ENCODE assay signal across 8 mouse cellular contexts in the genomic region with DNA sequence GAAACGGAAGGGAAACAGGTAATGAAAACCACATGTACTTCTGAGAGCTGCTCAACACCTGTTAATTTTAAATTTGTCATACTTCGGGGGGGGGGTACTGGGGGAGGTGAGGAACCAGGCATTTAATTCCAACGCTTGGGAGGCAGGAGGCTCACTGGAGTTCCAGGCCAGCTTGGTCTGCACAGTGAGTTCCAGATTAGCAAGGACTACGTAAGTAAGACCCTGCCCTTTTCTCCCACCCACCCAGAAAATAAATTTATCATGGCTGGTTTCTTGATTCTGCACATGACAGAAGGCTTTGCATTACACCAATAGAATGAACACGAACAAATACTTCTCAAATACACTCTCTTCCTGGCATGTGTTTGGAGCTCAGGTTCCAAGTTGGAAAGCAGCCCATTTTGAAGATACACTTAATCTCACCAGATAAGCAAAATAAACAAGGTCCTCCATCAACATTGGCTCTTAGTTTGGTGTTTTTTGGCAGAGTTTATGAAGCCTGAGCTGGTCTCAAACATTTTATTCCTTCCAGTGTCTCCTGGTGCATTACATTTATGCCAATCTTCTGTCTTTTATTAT. TPM values are rescaled to one million over a fixed set of nuclear protein-coding genes. Genes with fewer than 3 reads are reported as not detected.
DNase-seq lines count a peak whose midpoint lies in the region; ATAC-seq and TF ChIP-seq lines count a peak whose summit lies in the region.

No protein-coding gene starts in this region.

- 2% methylated on average over 5 of the region's 5 CpGs for WGBS in cerebellum, adult 2 months
- WGBS in heart, adult 2 months, result 5% methylated on average over 5 of the region's 5 CpGs
- 5% methylated on average over 5 of the region's 5 CpGs for WGBS in limb, embryonic 14.5 days
- 30% methylated on average over 5 of the region's 5 CpGs for WGBS in neural tube, embryonic 13.5 days

- no peaks in the 10 kb centered on the region for H3K27me3 ChIP-seq in cerebellum, adult 2 months (ENCODE audit: control insufficient read depth, insufficient read depth, low read length)
- no peaks in the 10 kb centered on the region for H3K27me3 ChIP-seq in ES-Bruce4 (ENCODE audit: control insufficient read depth, insufficient read depth, low read length, poor library complexity, severe bottlenecking)
- no peaks in the 10 kb centered on the region for H3K27me3 ChIP-seq in heart, adult 2 months (ENCODE audit: control insufficient read depth, insufficient read depth, low read length)
- H3K27me3 ChIP-seq in limb, embryonic 14.5 days (ENCODE audit: control insufficient read depth, insufficient read depth, low read length), result no peaks in the 10 kb centered on the region
- no peaks in the 10 kb centered on the region for H3K27me3 ChIP-seq in neural tube, embryonic 13.5 days

- TF ChIP-seq CTCF in cerebellum, adult 2 months (IDR thresholded peaks at IDR 0.05; ENCODE audit: borderline replicate concordance, insufficient read depth, low read depth, low read length), result no peak
- TF ChIP-seq CTCF in ES-Bruce4 (IDR thresholded peaks at IDR 0.05; ENCODE audit: low read depth, low read length), result no peak
- no peak for TF ChIP-seq CTCF in heart, adult 2 months (IDR thresholded peaks at IDR 0.05)

- intact Hi-C loops in heart, adult 2 months (cut with DNase I), result loop anchor here (5.0 kb wide), 2 partner anchors 72 to 127 kb away; partner anchors contain the start of genes Cherp and Eps15l1

- peak overlapping the region; percentile 71 for H3K9ac ChIP-seq in ES-Bruce4 (ENCODE audit: low read depth, poor library complexity, severe bottlenecking)
- peak overlapping the region; percentile 80 for H3K9ac ChIP-seq in heart, adult 2 months (ENCODE audit: low read depth, low read length)
- peak overlapping the region; percentile 72 for H3K9ac ChIP-seq in limb, embryonic 14.5 days (ENCODE audit: low read depth, low read length, severe bottlenecking)
- peak overlapping the region; percentile 89 for H3K9ac ChIP-seq in neural tube, embryonic 13.5 days

- TF ChIP-seq POLR2A in cerebellum, adult 2 months (IDR thresholded peaks at IDR 0.05; ENCODE audit: borderline replicate concordance, insufficient read depth, low read length), result no peak
- no peak for TF ChIP-seq POLR2A in ES-Bruce4 (IDR thresholded peaks at IDR 0.05; ENCODE audit: insufficient read depth, low read length)
- TF ChIP-seq POLR2A in heart, adult 2 months (IDR thresholded peaks at IDR 0.05; ENCODE audit: insufficient read depth, low read depth, low read length), result no peak
- no peak for TF ChIP-seq POLR2A in limb, embryonic 14.5 days (IDR thresholded peaks at IDR 0.05; ENCODE audit: borderline replicate concordance, extremely low read depth, insufficient read depth, insufficient read length)

- TF ChIP-seq EP300 in ES-Bruce4 (IDR thresholded peaks at IDR 0.05; ENCODE audit: insufficient read depth, low read depth, low read length), result no peak
- TF ChIP-seq EP300 in heart, adult 2 months (IDR thresholded peaks at IDR 0.05; ENCODE audit: insufficient read depth, low read depth, low read length), result no peak

- peak overlapping the region; percentile 78 for H3K4me3 ChIP-seq in cerebellum, adult 2 months (replicated peaks; ENCODE audit: insufficient read depth, low read depth, low read length)
- H3K4me3 ChIP-seq in ES-Bruce4 (ENCODE audit: low read depth, low read length), result peak overlapping the region; percentile 92
- H3K4me3 ChIP-seq in heart, adult 2 months, result peak overlapping the region; percentile 65
- peak overlapping the region; percentile 96 for H3K4me3 ChIP-seq in limb, embryonic 14.5 days (replicated peaks; ENCODE audit: low read length)
- H3K4me3 ChIP-seq in neural tube, embryonic 13.5 days, result peak overlapping the region; percentile 80

- H3K79me2 ChIP-seq in heart, adult 2 months (replicated peaks; ENCODE audit: control insufficient read depth, insufficient read depth, low read length), result peaks cover 8% of the 10 kb centered on the region

- H3K9me3 ChIP-seq in ES-Bruce4 (replicated peaks; ENCODE audit: control insufficient read depth, insufficient read depth, low read length, poor library complexity, severe bottlenecking), result no peaks in the 10 kb centered on the region
- H3K9me3 ChIP-seq in limb, embryonic 14.5 days (ENCODE audit: control insufficient read depth, low read length), result no peaks in the 10 kb centered on the region
- H3K9me3 ChIP-seq in neural tube, embryonic 13.5 days, result no peaks in the 10 kb centered on the region

- no peaks in the 10 kb centered on the region for H3K4me1 ChIP-seq in cerebellum, adult 2 months (ENCODE audit: control insufficient read depth, insufficient read depth, low read length)
- peaks cover 2% of the 10 kb centered on the region for H3K4me1 ChIP-seq in ES-Bruce4 (ENCODE audit: control insufficient read depth, insufficient read depth, low read length)
- H3K4me1 ChIP-seq in heart, adult 2 months (ENCODE audit: control insufficient read depth, insufficient read depth, low read length), result peaks cover 2% of the 10 kb centered on the region
- H3K4me1 ChIP-seq in limb, embryonic 14.5 days (ENCODE audit: control insufficient read depth, insufficient read depth, low read length), result peaks cover 16% of the 10 kb centered on the region; the same call in 1 of the 2 replicates
- H3K4me1 ChIP-seq in neural tube, embryonic 13.5 days (replicated peaks), result peaks cover 48% of the 10 kb centered on the region

- H3K27ac ChIP-seq in cerebellum, adult 2 months (ENCODE audit: insufficient read depth, low read length), result no peak overlapping the region
- H3K27ac ChIP-seq in ES-Bruce4 (ENCODE audit: insufficient read depth, low read length), result peak overlapping the region; percentile 37
- peak overlapping the region; percentile 85 for H3K27ac ChIP-seq in heart, adult 2 months
- no peak overlapping the region; the same call in 1 of the 2 replicates for H3K27ac ChIP-seq in limb, embryonic 14.5 days (replicated peaks; ENCODE audit: low read depth, low read length)
- peak overlapping the region; percentile 93; the same call in 1 of the 2 replicates for H3K27ac ChIP-seq in neural tube, embryonic 13.5 days (replicated peaks)

- peak overlapping the region; percentile 91 for H3K4me2 ChIP-seq in limb, embryonic 14.5 days (replicated peaks; ENCODE audit: low read depth, low read length, severe bottlenecking)
- H3K4me2 ChIP-seq in neural tube, embryonic 13.5 days, result peak overlapping the region; percentile 100

- peak in 1 of 2 experiments; percentile 19 for DNase-seq in cerebellum, adult 2 months
- no peak for DNase-seq in cerebellum, postnatal 25 days
- peak in 1 of 2 experiments; percentile 21 for DNase-seq in heart, adult 2 months
- DNase-seq in limb, embryonic 14.5 days (ENCODE audit: low spot score), result no peak
- no peak for DNase-seq in spleen, postnatal 10 days (ENCODE audit: low spot score in 2 of 2)
- no peak for DNase-seq in adrenal gland, postnatal 36 days

- peaks cover 13% of the 10 kb centered on the region; the same call in 1 of the 2 replicates for H3K36me3 ChIP-seq in ES-Bruce4 (ENCODE audit: control insufficient read depth, insufficient read depth, low read length, poor library complexity, severe bottlenecking)
- peaks cover 17% of the 10 kb centered on the region for H3K36me3 ChIP-seq in heart, adult 2 months (ENCODE audit: control insufficient read depth, insufficient read depth, low read length)
- peaks cover 10% of the 10 kb centered on the region; the same call in 1 of the 2 replicates for H3K36me3 ChIP-seq in limb, embryonic 14.5 days (ENCODE audit: control insufficient read depth, insufficient read depth, low read length)
- peaks cover 30% of the 10 kb centered on the region for H3K36me3 ChIP-seq in neural tube, embryonic 13.5 days

- ATAC-seq in limb, embryonic 14.5 days (ENCODE audit: low FRiP score, low read depth), result no peak
- ATAC-seq in neural tube, embryonic 13.5 days (ENCODE audit: low read depth), result no peak

RNA-seq across cellular contexts. Expression of gene Med26, which starts 1.3 kb away (rescaled TPM):
- polyA plus RNA-seq in cerebellum, adult 2 months (2012; rRNA removed), result 9.6 and 10.3 TPM in 2 replicates
- polyA plus RNA-seq in ES-Bruce4 (2011; ENCODE audit: insufficient read depth, insufficient read length, low read depth, missing spikeins), result 10.2 and 11.2 TPM in 2 replicates
- 1 to 10 TPM; 9.3 to 9.5 TPM for total RNA-seq in heart, adult 2 months (2021)
- 6.9 and 7.0 TPM in 2 replicates for polyA plus RNA-seq in heart, adult 2 months (2012; rRNA removed)
- 17.0 and 24.6 TPM in 2 replicates for polyA plus RNA-seq in limb, embryonic 14.5 days (2012; rRNA removed)
- 16.4 and 18.3 TPM in 2 replicates for polyA plus RNA-seq in limb, embryonic 14.5 days (2014; fragmentation: Nextera tagmentation; extraction: Ambion mirVana)
- polyA plus RNA-seq in neural tube, embryonic 13.5 days (2015; fragmentation: Nextera tagmentation; extraction: Ambion mirVana), result 13.1 and 14.3 TPM in 2 replicates
- total RNA-seq in adrenal gland, postnatal 36 days (2021), result 10 to 100 TPM in 1 of 2 experiments, 1 to 10 TPM in 1; 9.7 to 11.3 TPM

RNA-seq across cellular contexts. Expression of gene Smim7, which starts 21.5 kb away (rescaled TPM):
- 72.3 and 73.7 TPM in 2 replicates for polyA plus RNA-seq in cerebellum, adult 2 months (2012; rRNA removed)
- 77.7 and 78.7 TPM in 2 replicates for polyA plus RNA-seq in ES-Bruce4 (2011; ENCODE audit: insufficient read depth, insufficient read length, low read depth, missing spikeins)
- 100 to 1,000 TPM; 114 to 142 TPM for total RNA-seq in heart, adult 2 months (2021)
- 53.7 and 80.1 TPM in 2 replicates for polyA plus RNA-seq in heart, adult 2 months (2012; rRNA removed)
- 67.3 and 75.6 TPM in 2 replicates for polyA plus RNA-seq in limb, embryonic 14.5 days (2012; rRNA removed)
- 115 and 118 TPM in 2 replicates for polyA plus RNA-seq in limb, embryonic 14.5 days (2014; fragmentation: Nextera tagmentation; extraction: Ambion mirVana)
- polyA plus RNA-seq in neural tube, embryonic 13.5 days (2015; fragmentation: Nextera tagmentation; extraction: Ambion mirVana), result 137 and 140 TPM in 2 replicates
- 100 to 1,000 TPM; 119 to 136 TPM for total RNA-seq in adrenal gland, postnatal 36 days (2021)

RNA-seq across cellular contexts. Expression of gene Tmem38a, which starts 22.5 kb away (rescaled TPM):
- 107 and 111 TPM in 2 replicates for polyA plus RNA-seq in cerebellum, adult 2 months (2012; rRNA removed)
- polyA plus RNA-seq in ES-Bruce4 (2011; ENCODE audit: insufficient read depth, insufficient read length, low read depth, missing spikeins), result 12.2 and 14.7 TPM in 2 replicates
- 100 to 1,000 TPM; 409 to 486 TPM for total RNA-seq in heart, adult 2 months (2021)
- polyA plus RNA-seq in heart, adult 2 months (2012; rRNA removed), result 611 and 917 TPM in 2 replicates
- 44.2 and 55.9 TPM in 2 replicates for polyA plus RNA-seq in limb, embryonic 14.5 days (2012; rRNA removed)
- polyA plus RNA-seq in limb, embryonic 14.5 days (2014; fragmentation: Nextera tagmentation; extraction: Ambion mirVana), result 36.5 and 41.4 TPM in 2 replicates
- polyA plus RNA-seq in neural tube, embryonic 13.5 days (2015; fragmentation: Nextera tagmentation; extraction: Ambion mirVana), result 23.9 and 24.6 TPM in 2 replicates
- 1 to 10 TPM; 5.8 to 9.1 TPM for total RNA-seq in adrenal gland, postnatal 36 days (2021)

RNA-seq across cellular contexts. Expression of gene Slc35e1, which starts 57.0 kb away (rescaled TPM):
- polyA plus RNA-seq in cerebellum, adult 2 months (2012; rRNA removed), result 40.1 and 41.1 TPM in 2 replicates
- 23.6 and 24.6 TPM in 2 replicates for polyA plus RNA-seq in ES-Bruce4 (2011; ENCODE audit: insufficient read depth, insufficient read length, low read depth, missing spikeins)
- total RNA-seq in heart, adult 2 months (2021), result 10 to 100 TPM; 68.0 to 85.7 TPM
- polyA plus RNA-seq in heart, adult 2 months (2012; rRNA removed), result 83.2 and 110 TPM in 2 replicates
- polyA plus RNA-seq in limb, embryonic 14.5 days (2012; rRNA removed), result 46.5 and 75.0 TPM in 2 replicates
- 16.2 and 16.3 TPM in 2 replicates for polyA plus RNA-seq in limb, embryonic 14.5 days (2014; fragmentation: Nextera tagmentation; extraction: Ambion mirVana)
- polyA plus RNA-seq in neural tube, embryonic 13.5 days (2015; fragmentation: Nextera tagmentation; extraction: Ambion mirVana), result 14.2 and 14.3 TPM in 2 replicates
- 10 to 100 TPM; 36.2 to 37.7 TPM for total RNA-seq in adrenal gland, postnatal 36 days (2021)

Comparison
In these comparisons a context has a peak if more than half of its experiments do, and no peak if none do; other contexts are left out.
1. H3K27ac ChIP-seq: peak in ES-Bruce4 (single experiment), heart, adult 2 months (single experiment) and neural tube, embryonic 13.5 days (single experiment); none in cerebellum, adult 2 months (single experiment) and limb, embryonic 14.5 days (single experiment).
2. Peak in every context shown above with its lines, with median percentiles within 50 percentile points of each other: H3K4me3 ChIP-seq and H3K9ac ChIP-seq.